Mouse (Mus musculus) thymus, postnatal 4 days (tissue): ENCODE data around the gene Prl3a1.

ENCODE experiments used
- DNase-seq: peaks from one replicate; pipeline ENCODE4 v3.0.0; 2021

Gene Prl3a1

DNA sequence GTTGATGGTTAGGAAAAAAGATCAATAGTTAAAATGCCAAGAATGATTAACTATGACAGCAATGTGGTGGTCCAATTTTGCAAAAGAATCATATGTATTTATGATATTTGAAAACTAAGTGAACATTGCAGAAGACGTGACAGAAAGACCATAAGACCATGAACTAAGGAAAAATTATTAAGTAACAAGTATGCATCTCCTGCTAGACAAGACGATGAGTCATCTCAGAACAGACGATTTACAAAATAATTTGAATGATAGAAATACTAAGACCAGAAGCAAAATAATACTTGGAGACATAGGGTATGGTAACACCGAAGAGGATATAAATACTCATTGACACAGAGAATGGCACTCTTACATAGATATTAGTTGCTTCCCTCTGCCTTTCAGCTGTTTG is at the start of gene Prl3a1:
Gene Prl3a1, plus strand, starts transcription at position 301 of the 400 bp plus-strand sequence.
- no peak for DNase-seq

DNA sequence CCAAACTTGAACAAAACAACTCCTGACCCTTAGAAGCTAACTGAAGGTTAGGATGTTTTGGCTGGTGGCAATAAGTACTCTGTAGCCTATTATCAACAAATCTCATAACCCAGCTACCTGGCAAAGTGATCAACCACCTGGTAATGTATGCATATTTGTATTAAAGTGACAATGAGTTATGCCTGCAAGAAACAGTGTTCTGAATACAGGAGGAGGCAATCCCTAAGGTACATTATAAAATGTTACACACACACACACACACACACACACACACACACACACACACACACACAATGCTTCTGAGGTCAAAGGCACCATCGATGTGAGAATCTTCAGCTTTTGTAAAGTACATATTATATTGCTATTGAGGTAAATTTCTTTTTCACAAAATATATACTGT is 17.7 kb upstream of the Prl3a1 start, which contains the start of gene Prl3b1:
Gene Prl3b1, plus strand, starts transcription at position 301 of the 400 bp plus-strand sequence.
- DNase-seq: no peak

DNA sequence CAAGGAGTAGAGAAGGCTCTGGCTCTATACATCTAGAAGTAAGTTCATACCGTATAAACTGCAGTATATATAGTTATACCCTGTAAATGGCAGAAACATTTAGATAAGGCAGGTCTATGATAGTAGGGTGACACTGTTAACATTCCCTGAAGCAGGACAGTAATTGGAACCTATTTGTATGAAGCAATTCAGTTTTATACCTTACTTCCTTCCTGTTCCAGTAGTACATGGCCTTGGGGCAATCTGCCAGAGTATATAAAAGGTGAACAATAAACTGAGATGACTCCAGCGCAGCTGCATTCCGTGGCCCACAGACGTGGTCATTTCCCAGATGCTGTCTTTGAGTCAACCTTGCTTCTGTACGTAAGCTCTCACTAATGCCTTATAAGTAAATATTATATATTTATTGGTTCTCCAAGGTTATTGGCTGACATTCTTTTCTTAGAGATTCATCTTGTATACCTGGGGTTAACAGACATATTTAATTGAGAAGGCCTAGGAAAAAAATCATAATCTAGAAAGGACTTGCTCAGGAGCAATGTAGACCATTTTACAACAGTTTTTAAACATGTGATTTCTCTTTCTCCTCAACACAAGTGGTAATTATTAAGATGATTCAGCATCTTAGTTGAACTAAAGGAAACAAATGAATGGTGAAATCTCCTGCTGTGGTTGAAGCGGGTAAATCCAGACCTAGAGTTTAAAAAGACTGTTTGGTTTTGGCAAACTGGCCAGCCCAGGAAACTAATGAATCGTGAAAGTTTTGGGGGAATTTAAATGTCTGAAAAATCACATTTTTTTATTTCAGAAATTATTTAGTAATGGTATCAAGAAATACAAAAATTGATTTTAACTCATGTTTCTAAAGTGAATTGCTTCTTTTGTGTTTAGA is 53.3 kb downstream of the Prl3a1 start, which contains the start of gene Prl6a1:
Gene Prl6a1, plus strand, starts transcription at position 294 of the 892 bp plus-strand sequence.
- DNase-seq: no peak
